Mouse (Mus musculus) embryonic facial prominence, embryonic 12.5 days (tissue): ENCODE results near the gene S1pr3. TPM values are rescaled to one million over a fixed set of nuclear protein-coding genes. Genes with fewer than 3 reads are reported as not detected.

Experiments used
- ATAC-seq: fragments of 200-750 bp; cut with Nextera tagmentation; 2 replicates; pipeline ENCODE4 v1.8.0; 2017; ENCODE audit not compliant: insufficient number of reproducible peaks, insufficient read depth, low FRiP score, low TSS enrichment
- H3K27ac ChIP-seq: fragments of 300-500 bp; sonication (generic); 2 replicates; pipeline ENCODE4 v1.5.1; 2016; ENCODE audit warnings: mild to moderate bottlenecking
- H3K27me3 ChIP-seq: fragments of 300-500 bp; sonication (generic); 2 replicates; pipeline ENCODE4 v1.6.1; 2016; ENCODE audit warnings: mild to moderate bottlenecking, moderate library complexity
- H3K36me3 ChIP-seq: fragments of 300-500 bp; sonication (generic); 2 replicates; pipeline ENCODE4 v1.6.1; 2016; ENCODE audit warnings: mild to moderate bottlenecking
- H3K4me1 ChIP-seq: fragments of 300-500 bp; sonication (generic); 2 replicates; pipeline ENCODE4 v1.6.1; 2016
- H3K4me2 ChIP-seq: fragments of 300-500 bp; sonication (generic); replicated peaks from 2 replicates; pipeline ENCODE4 v1.6.1; 2016; ENCODE audit warnings: mild to moderate bottlenecking, moderate library complexity
- H3K4me3 ChIP-seq: fragments of 300-500 bp; sonication (generic); 2 replicates; pipeline ENCODE4 v1.5.1; 2016; ENCODE audit warnings: mild to moderate bottlenecking
- H3K9ac ChIP-seq: fragments of 300-500 bp; sonication (generic); 2 replicates; pipeline ENCODE4 v1.6.1; 2016; ENCODE audit warnings: mild to moderate bottlenecking, moderate library complexity
- H3K9me3 ChIP-seq: fragments of 300-500 bp; sonication (generic); 2 replicates; pipeline ENCODE4 v1.6.1; 2016; ENCODE audit warnings: mild to moderate bottlenecking, moderate library complexity
- WGBS: fragments of 180-500 bp; shearing (Covaris S2); methylation state at CpG from one replicate; pipeline ENCODE4 v1.1.7; 2016; 5-methylcytosine and 5-hydroxymethylcytosine counted together
- polyA plus RNA-seq: library from polyadenylated mRNA; unstranded; fragments of >200 nt; fragmentation: Nextera tagmentation; extraction: Ambion mirVana; gene quantifications from 2 replicates; pipeline ENCODE4 v1.2.1, GENCODE M21; 2016

S1pr3 gene
- polyA plus RNA-seq, result 140 and 144 TPM in 2 replicates

DNA sequence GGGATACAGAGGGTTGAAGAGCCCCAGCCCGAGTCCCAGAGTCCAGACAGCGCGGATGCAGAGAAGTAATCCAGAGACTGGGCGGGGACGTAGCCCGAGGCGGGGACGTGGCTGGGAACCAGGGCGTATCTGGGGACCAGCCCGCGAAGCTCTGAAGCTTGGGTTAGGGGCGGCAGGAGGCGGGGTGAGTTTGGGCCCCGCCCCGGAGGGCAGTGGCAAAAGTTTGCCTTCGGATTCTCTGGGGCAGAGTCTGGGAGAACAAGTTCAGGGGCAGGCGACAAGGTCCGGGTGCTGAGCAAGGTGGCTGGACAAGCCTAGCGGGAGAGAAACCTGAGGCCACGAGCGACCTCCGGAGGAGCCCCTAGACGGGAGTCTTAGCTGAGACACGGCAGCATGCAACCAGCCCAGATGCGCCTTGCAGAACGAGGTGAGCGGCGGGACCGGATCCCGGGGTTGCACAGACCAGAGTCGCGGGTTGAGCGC lies at the start of gene S1pr3:
Gene S1pr3, plus strand, starts transcription at position 121 of the 483 bp plus-strand sequence.
- peak within 1 kb of the TSS; percentile 79 for H3K9ac ChIP-seq
- H3K4me3 ChIP-seq, result peak within 1 kb of the TSS; percentile 65
- WGBS, result 0% methylated on average over 33 of the region's 33 CpGs
- no peaks in the 10 kb centered on the region for H3K27me3 ChIP-seq
- H3K27ac ChIP-seq, result peak within 1 kb of the TSS; percentile 83
- H3K36me3 ChIP-seq, result no peaks in the 10 kb centered on the region
- ATAC-seq, result peak; percentile 73
- H3K4me1 ChIP-seq, result peaks cover 44% of the 10 kb centered on the region
- H3K4me2 ChIP-seq, result peak within 1 kb of the TSS; percentile 65
- H3K9me3 ChIP-seq, result no peaks in the 10 kb centered on the region

DNA sequence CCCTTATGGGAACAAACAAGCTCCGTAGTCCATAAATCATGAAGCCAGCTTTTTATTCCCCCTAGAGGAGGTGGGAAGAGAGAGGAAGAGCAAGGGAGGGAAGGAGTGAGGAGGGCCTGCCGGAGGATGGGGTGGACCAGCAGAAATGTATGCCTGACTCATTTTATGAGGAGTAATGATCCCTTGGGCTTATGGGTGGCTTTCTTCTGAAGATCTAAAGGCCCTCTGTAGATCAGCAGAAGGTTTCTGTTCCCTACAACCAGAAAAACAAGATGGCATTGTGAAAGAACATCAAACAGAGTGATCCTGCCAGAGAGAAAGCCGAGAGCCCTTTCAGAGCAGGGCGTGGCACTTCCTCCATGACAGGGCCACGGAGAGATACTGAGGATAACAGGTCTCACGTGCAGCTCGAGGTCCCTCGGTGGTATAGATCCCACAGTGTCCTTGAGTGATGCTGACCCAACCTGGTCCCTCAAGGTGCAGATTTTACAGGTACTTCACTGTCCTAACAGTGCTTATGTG lies 47.9 kb upstream of the S1pr3 start:
- H3K4me1 ChIP-seq, result peaks cover 9% of the 10 kb centered on the region
- H3K36me3 ChIP-seq, result no peaks in the 10 kb centered on the region
- WGBS, result 80% methylated on average over 8 of the region's 8 CpGs
- H3K27ac ChIP-seq, result no peak overlapping the region
- H3K4me2 ChIP-seq, result no peak overlapping the region
- ATAC-seq, result no peak
- no peaks in the 10 kb centered on the region for H3K9me3 ChIP-seq
- H3K9ac ChIP-seq, result no peak overlapping the region
- no peak overlapping the region for H3K4me3 ChIP-seq
- no peaks in the 10 kb centered on the region for H3K27me3 ChIP-seq

DNA sequence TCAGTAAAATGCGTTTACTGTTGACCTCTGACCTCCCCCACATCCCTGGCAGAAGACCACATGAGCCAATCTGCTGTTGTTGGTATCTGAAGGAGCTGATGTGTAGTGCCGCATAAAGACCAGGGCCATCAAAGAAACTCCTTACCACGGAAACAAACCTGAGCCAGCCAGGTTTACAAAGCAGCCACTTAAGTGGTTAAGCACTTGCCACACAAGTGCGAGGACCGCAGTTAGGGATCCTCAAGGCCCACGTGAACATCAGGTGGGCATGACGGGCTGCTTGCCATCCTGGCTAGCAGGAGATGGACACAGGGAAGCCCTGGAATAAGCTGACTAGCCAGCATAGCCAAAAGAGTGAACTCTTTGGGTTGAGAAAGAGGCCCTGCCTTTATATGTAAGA lies 45.0 kb upstream of the S1pr3 start:
- H3K4me1 ChIP-seq, result no peaks in the 10 kb centered on the region
- no peak overlapping the region for H3K4me2 ChIP-seq
- H3K4me3 ChIP-seq, result no peak overlapping the region
- H3K36me3 ChIP-seq, result no peaks in the 10 kb centered on the region
- no peaks in the 10 kb centered on the region for H3K9me3 ChIP-seq
- H3K27me3 ChIP-seq, result no peaks in the 10 kb centered on the region
- 85% methylated on average over 7 of the region's 7 CpGs for WGBS
- no peak overlapping the region for H3K9ac ChIP-seq
- no peak overlapping the region for H3K27ac ChIP-seq
- ATAC-seq, result no peak

DNA sequence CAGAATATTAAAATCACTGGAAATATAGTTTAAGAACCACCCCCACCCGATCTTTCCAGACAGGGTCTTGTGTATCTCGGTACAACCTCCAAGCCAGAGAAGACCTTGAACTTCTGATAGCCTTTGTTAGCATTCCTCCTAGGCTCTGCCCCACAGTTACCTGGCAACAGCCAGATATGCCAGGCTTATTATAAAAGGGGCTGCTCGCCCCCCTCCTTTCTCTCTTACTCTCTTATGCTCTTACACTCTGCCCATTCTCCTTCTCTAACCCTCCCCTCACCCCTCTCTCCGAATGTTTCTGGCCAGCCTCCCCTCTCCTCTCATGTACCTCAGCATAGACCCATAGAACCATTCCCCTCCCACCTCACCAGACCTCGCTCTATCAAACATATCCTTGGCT lies 44.5 kb upstream of the S1pr3 start:
- no peak for ATAC-seq
- Histone ChIP-seq H3K9me3 (no peaks in the 10 kb centered on the region), H3K4me2 (no peak overlapping the region), H3K27me3 (no peaks in the 10 kb centered on the region), H3K4me3 (no peak overlapping the region), H3K36me3 (no peaks in the 10 kb centered on the region), H3K27ac (no peak overlapping the region), H3K4me1 (no peaks in the 10 kb centered on the region), H3K9ac (no peak overlapping the region)
- WGBS, result 90% methylated on average over 5 of the region's 5 CpGs

DNA sequence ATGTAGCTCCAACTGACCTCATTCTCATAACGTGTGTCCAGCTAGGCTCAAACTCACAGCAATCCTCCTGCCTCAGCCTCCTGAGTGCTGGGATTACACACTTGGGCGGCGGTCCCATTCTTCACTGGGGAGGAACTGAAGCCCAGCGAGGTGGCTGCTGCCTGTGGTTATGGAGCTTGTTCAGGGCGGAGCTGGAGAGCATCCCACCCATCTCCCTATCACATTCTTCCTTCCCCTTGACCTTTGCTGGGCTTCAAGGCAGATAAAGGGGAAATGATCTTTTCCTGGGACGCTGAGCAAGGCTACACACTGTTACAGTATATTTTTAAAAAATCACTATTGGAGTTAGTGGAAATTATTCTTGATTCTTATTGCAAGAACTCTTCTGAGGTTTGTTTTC lies 43.2 kb upstream of the S1pr3 start:
- no peak overlapping the region for H3K4me2 ChIP-seq
- H3K9me3 ChIP-seq, result no peaks in the 10 kb centered on the region
- H3K9ac ChIP-seq, result no peak overlapping the region
- no peak overlapping the region for H3K4me3 ChIP-seq
- no peak for ATAC-seq
- 91% methylated on average over 6 of the region's 6 CpGs for WGBS
- no peak overlapping the region for H3K27ac ChIP-seq
- no peaks in the 10 kb centered on the region for H3K27me3 ChIP-seq
- no peaks in the 10 kb centered on the region for H3K4me1 ChIP-seq
- H3K36me3 ChIP-seq, result no peaks in the 10 kb centered on the region

DNA sequence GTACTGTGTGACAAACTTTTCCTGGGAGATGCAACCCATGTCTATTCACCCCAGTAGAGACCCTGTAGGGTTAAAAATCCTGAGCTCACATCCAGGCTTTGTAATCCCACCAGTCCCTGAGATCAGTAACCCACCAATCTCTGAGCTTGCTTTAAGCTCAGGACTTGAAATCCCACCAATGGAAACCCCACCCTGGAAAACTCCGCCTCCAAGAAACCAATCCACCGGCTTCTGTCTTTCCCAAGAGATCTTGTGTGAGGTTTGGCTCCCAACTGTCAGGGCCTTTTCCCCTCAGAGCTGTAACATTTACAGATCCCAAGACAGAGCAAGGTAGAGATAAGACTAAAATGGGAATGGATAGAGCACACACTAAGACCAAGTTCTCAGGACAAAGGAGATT lies 40.1 kb upstream of the S1pr3 start:
- Histone ChIP-seq H3K9ac (no peak overlapping the region), H3K9me3 (no peaks in the 10 kb centered on the region), H3K27ac (no peak overlapping the region), H3K36me3 (no peaks in the 10 kb centered on the region), H3K4me2 (no peak overlapping the region), H3K27me3 (no peaks in the 10 kb centered on the region), H3K4me1 (no peaks in the 10 kb centered on the region), H3K4me3 (no peak overlapping the region)
- ATAC-seq, result no peak
- WGBS, result 69% methylated on average over 2 of the region's 2 CpGs

DNA sequence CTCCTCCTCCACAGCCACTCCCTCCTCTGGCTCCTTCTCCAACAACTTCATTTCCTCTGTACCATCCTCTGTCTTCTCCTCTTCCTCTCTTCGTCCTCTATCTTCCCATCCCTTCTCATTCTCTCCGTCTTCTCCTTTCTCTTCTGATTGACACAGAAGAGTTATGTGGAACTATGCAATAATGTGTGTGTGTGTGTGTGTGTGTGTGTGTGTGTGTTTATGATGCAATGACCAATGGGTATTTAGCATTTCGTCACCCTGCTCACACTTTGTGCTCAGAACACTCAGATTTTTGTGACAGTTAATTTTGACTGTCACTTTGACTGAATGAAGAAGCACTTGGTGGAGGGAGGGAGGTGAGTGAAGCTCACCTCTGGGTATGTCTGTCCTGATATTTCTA lies 39.1 kb upstream of the S1pr3 start:
- no peaks in the 10 kb centered on the region for H3K36me3 ChIP-seq
- WGBS, result 91% methylated on average over 3 of the region's 3 CpGs
- no peak for ATAC-seq

DNA sequence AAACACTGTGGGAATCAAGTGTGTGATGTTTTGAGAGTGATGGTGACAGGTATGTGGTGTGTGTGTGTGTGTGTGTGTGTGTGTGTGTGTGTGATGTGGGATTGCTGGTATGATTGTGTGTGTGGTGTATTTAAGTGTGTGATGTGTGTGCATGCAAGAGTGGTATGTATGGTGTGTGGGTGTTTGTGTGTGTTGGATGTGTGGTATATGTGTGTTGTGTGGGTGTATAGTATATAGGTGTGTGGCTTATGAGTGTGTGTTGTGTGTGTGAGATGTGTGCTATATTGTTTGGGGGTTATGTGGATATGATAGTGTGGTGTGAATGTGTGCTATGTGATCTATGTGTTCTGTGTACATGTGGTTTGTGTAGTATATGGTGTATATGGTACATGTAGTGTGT lies 35.4 kb upstream of the S1pr3 start:
- ATAC-seq, result no peak
- no peaks in the 10 kb centered on the region for H3K9me3 ChIP-seq
- H3K4me2 ChIP-seq, result no peak overlapping the region
- no peaks in the 10 kb centered on the region for H3K36me3 ChIP-seq
- H3K4me3 ChIP-seq, result no peak overlapping the region
- no peak overlapping the region for H3K27ac ChIP-seq
- no peak overlapping the region for H3K9ac ChIP-seq
- H3K4me1 ChIP-seq, result peaks cover 5% of the 10 kb centered on the region
- H3K27me3 ChIP-seq, result no peaks in the 10 kb centered on the region

More for the DNA sequence above, 39.1 kb upstream of the S1pr3 start:
- Histone ChIP-seq H3K27me3 (no peaks in the 10 kb centered on the region), H3K27ac (no peak overlapping the region), H3K9me3 (no peaks in the 10 kb centered on the region), H3K4me3 (no peak overlapping the region), H3K4me2 (no peak overlapping the region), H3K9ac (no peak overlapping the region), H3K4me1 (peaks cover under 1% of the 10 kb centered on the region; the same call in 1 of the 2 replicates)

DNA sequence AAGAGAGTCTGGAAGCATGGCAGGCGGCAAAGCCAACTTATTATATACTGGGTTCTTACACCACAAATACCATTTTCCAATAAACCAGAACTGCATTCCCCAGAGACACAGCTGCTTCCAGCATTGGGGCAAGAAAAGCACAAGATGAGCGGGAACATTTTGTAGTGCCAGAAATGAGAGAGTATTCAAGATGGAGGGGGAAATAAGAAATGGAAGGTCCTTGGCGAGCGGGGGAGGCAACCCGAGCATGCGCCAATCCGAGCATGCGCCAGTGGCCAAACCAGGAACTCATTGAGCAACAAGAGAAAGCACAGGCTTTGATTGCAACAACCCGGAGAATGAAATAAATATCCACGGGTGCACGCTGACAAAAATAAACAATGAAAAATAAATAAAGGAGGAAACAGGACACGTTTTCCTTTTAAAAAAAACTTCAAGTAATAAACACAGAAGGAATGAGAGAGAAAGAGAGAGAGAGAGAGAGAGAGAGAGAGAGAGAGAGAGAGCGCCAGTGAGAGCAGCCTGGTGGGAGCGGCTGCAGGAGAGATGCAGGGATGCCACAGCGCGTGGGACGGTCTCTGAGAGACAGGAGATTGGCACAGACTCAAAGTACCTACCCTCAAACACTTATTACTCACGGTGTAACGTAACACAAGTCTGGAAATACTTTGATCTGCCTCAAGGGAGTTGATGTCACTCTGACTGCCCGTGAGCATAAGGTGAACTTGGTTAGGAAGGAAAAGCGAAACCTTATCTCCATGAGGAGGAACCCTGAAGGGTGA lies 34.2 kb upstream of the S1pr3 start:
- no peak for ATAC-seq

DNA sequence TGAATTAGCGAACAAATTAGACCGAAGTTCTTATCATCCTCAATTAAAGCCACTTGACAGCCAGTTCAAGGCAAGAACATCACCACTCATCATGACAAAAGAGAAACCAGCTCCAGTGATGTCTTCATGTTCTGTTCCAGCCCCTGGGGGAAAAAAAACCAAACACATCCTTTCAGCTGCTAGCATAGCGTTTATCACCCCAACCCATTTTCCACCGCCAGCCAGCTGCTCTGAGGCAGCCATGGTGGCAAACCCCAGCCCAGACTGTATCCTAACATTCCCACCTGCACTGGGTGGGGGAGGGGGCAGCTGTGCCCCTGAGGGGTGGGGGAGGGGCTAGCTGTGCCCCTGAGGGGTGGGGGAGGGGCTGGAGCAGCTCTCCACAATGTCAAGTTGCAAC lies 30.3 kb upstream of the S1pr3 start:
- no peak overlapping the region for H3K9ac ChIP-seq
- WGBS, result 34% methylated on average over 4 of the region's 4 CpGs
- 0 out of 2 replicates have a peak overlapping the region, but pooled peaks have one; percentile 9 for H3K4me2 ChIP-seq
- ATAC-seq, result no peak
- H3K4me3 ChIP-seq, result no peak overlapping the region
- H3K27me3 ChIP-seq, result no peaks in the 10 kb centered on the region
- H3K9me3 ChIP-seq, result no peaks in the 10 kb centered on the region
- no peaks in the 10 kb centered on the region for H3K36me3 ChIP-seq
- peaks cover 22% of the 10 kb centered on the region for H3K4me1 ChIP-seq
- peak overlapping the region; percentile 85 for H3K27ac ChIP-seq

More for the DNA sequence above, 34.2 kb upstream of the S1pr3 start:
- Histone ChIP-seq H3K36me3 (no peaks in the 10 kb centered on the region), H3K9me3 (no peaks in the 10 kb centered on the region), H3K27ac (0 out of 2 replicates have a peak overlapping the region, but pooled peaks have one; percentile 3), H3K4me3 (no peak overlapping the region), H3K4me1 (peaks cover 15% of the 10 kb centered on the region), H3K27me3 (no peaks in the 10 kb centered on the region), H3K9ac (no peak overlapping the region), H3K4me2 (no peak overlapping the region)
- WGBS, result 67% methylated on average over 21 of the region's 21 CpGs

DNA sequence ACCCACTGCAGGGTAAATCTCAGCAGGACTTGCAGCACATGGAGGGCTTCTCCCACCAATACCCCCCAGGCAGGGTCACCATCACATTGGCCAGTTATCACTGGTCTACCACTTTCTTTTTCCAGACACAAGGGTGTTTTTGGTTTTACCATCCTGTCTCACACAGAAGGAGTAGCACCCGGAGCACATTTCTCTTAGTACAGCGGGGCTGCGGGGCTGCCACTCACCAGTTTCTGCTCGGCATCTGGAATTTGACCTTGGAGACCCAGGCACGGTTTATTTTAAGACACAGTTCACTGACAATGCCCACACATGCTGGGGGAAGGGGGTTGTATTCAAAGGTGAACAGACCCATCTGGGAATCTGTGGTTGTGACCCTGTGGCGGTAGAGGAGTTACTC lies 28.8 kb upstream of the S1pr3 start:
- Histone ChIP-seq H3K9ac (no peak overlapping the region; the same call in 1 of the 2 replicates), H3K36me3 (no peaks in the 10 kb centered on the region), H3K4me2 (0 out of 2 replicates have a peak overlapping the region, but pooled peaks have one; percentile 11), H3K27ac (peak overlapping the region; percentile 85), H3K4me3 (no peak overlapping the region), H3K9me3 (no peaks in the 10 kb centered on the region), H3K27me3 (no peaks in the 10 kb centered on the region), H3K4me1 (peaks cover 19% of the 10 kb centered on the region)
- 10% methylated on average over 6 of the region's 6 CpGs for WGBS
- no peak for ATAC-seq

DNA sequence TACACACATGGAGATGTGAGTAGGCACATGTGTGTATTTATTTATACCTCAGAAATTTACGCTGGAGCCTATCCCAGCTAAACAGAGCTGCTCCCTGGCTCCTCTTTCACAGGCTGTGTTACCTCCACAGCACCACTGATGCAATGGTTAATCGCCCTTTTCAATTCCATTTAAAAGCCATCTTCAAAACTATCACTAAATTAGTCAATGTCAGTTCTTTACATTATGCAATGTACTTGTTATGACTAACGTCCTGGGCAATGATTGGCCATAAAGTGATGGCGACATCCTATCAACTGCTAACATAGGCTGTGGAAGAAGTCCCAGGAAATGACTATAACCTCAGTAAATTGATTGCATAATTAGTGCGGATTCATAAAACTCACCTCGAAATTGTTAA lies 26.9 kb upstream of the S1pr3 start:
- 87% methylated on average over 6 of the region's 6 CpGs for WGBS
- Histone ChIP-seq H3K4me2 (no peak overlapping the region), H3K4me3 (no peak overlapping the region), H3K9ac (no peak overlapping the region), H3K36me3 (no peaks in the 10 kb centered on the region), H3K9me3 (no peaks in the 10 kb centered on the region), H3K27ac (no peak overlapping the region), H3K4me1 (peaks cover 17% of the 10 kb centered on the region), H3K27me3 (no peaks in the 10 kb centered on the region)
- no peak for ATAC-seq
